Mouse (Mus musculus): ENCODE measurements around the gene Thyn1.

DNA sequence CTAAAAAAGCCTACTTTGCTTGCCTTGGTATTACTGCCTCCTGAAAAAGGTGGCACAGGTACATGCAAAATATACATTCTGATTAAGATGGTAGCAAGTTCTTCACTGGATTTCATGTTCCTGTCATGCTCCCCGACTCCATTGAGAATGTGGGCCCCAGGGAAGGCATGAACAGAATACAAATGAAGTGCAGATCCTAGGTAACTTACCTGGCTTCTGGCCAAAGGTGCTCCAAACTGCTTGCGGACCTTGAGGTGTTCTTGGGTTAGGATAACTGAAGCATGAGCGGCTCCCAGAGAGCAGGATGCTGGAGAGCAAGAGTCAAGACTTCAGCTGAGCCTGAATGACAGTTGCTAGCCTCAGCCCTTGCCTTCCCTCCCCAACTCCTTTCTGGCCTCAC is 20.7 kb upstream of the Thyn1 start:
- TF ChIP-seq CTCF (IDR thresholded peaks at IDR 0.05; ENCODE audit: control insufficient read depth, insufficient read depth, low read length), result no peak
- TF ChIP-seq POLR2A (IDR thresholded peaks at IDR 0.05; ENCODE audit: borderline replicate concordance, control insufficient read depth, low read depth, low read length), result no peak

Data from bone marrow, adult 2 months (tissue).